Mouse (Mus musculus): ENCODE measurements around the gene Pea15a.

The Pea15a gene

GRCm38 (mm10) chr1:172204814-172205740 lies 1.5 kb downstream of the Pea15a start:
- DNase-seq (ENCODE audit: low read depth, low spot score) = no peak

GRCm38 (mm10) chr1:172204033-172204813 lies 2.4 kb downstream of the Pea15a start:
- DNase-seq (ENCODE audit: low read depth, low spot score) = no peak

- no peak for DNase-seq (ENCODE audit: low read depth, low spot score)
Measured at GRCm38 (mm10) chr1:172203566-172203965, 3.0 kb downstream of the Pea15a start.

GRCm38 (mm10) chr1:172202894-172203522 lies 3.6 kb downstream of the Pea15a start:
- DNase-seq (ENCODE audit: low read depth, low spot score) = no peak

- DNase-seq (ENCODE audit: low read depth, low spot score) = no peak
Measured at GRCm38 (mm10) chr1:172201967-172202880, 4.4 kb downstream of the Pea15a start.

- no peak for DNase-seq (ENCODE audit: low read depth, low spot score)
Measured at GRCm38 (mm10) chr1:172200871-172201447, 5.6 kb downstream of the Pea15a start.

- DNase-seq (ENCODE audit: low read depth, low spot score) = no peak
Measured at GRCm38 (mm10) chr1:172200161-172200560, 6.4 kb downstream of the Pea15a start.

GRCm38 (mm10) chr1:172198996-172199395 lies 7.6 kb downstream of the Pea15a start:
- DNase-seq (ENCODE audit: low read depth, low spot score) = no peak

- DNase-seq (ENCODE audit: low read depth, low spot score) = no peak
Measured at GRCm38 (mm10) chr1:172198316-172198715, 8.3 kb downstream of the Pea15a start.

GRCm38 (mm10) chr1:172197851-172198250 lies 8.8 kb downstream of the Pea15a start:
- DNase-seq (ENCODE audit: low read depth, low spot score) = no peak

- DNase-seq (ENCODE audit: low read depth, low spot score) = no peak
Measured at GRCm38 (mm10) chr1:172197146-172197545, 9.5 kb downstream of the Pea15a start.

GRCm38 (mm10) chr1:172194435-172194834 lies 12.2 kb downstream of the Pea15a start:
- DNase-seq (ENCODE audit: low read depth, low spot score) = no peak

- DNase-seq (ENCODE audit: low read depth, low spot score) = no peak
Measured at GRCm38 (mm10) chr1:172192217-172192616, 14.4 kb downstream of the Pea15a start.

- DNase-seq (ENCODE audit: low read depth, low spot score) = no peak
Measured at GRCm38 (mm10) chr1:172191578-172191977, 15.0 kb downstream of the Pea15a start.

GRCm38 (mm10) chr1:172188891-172189290 lies 17.7 kb downstream of the Pea15a start:
- DNase-seq (ENCODE audit: low read depth, low spot score) = no peak

- DNase-seq (ENCODE audit: low read depth, low spot score) = no peak
Measured at GRCm38 (mm10) chr1:172186401-172187289, 20.0 kb downstream of the Pea15a start.

- no peak for DNase-seq (ENCODE audit: low read depth, low spot score)
Measured at GRCm38 (mm10) chr1:172183915-172184314, 22.7 kb downstream of the Pea15a start.

- no peak for DNase-seq (ENCODE audit: low read depth, low spot score)
Measured at GRCm38 (mm10) chr1:172183056-172183455, 23.5 kb downstream of the Pea15a start.

- DNase-seq (ENCODE audit: low read depth, low spot score) = no peak
Measured at GRCm38 (mm10) chr1:172181777-172182176, 24.8 kb downstream of the Pea15a start.

GRCm38 (mm10) chr1:172180881-172181280 lies 25.7 kb downstream of the Pea15a start:
- DNase-seq (ENCODE audit: low read depth, low spot score) = no peak

Data from skeletal muscle tissue, adult 2 months (tissue).